Mouse (Mus musculus) hindbrain, embryonic 14.5 days (tissue): Measurements from ENCODE around the gene Scube3. TPM values are rescaled to one million over a fixed set of nuclear protein-coding genes. Genes with fewer than 3 reads are reported as not detected.

ENCODE experiments used
- ATAC-seq: fragments of 200-750 bp; cut with Nextera tagmentation; 2 replicates; pipeline ENCODE4 v1.8.0; 2017; ENCODE audit warnings: moderate number of reproducible peaks, mild to moderate bottlenecking, moderate TSS enrichment, moderate library complexity; ENCODE audit not compliant: low FRiP score
- DNase-seq: peaks from one replicate; pipeline ENCODE4 v3.0.0-alpha.2; 2015; ENCODE audit warnings: low spot score
- H3K27ac ChIP-seq: fragments of 300-500 bp; sonication (generic); 2 replicates; pipeline ENCODE4 v1.5.1; 2014; ENCODE audit warnings: mild to moderate bottlenecking, moderate library complexity
- H3K27me3 ChIP-seq: fragments of 300-500 bp; sonication (generic); 2 replicates; pipeline ENCODE4 v1.6.1; 2014; ENCODE audit warnings: mild to moderate bottlenecking, low read length, mixed read lengths; ENCODE audit not compliant: control insufficient read depth, insufficient read depth
- H3K36me3 ChIP-seq: fragments of 300-500 bp; sonication (generic); replicated peaks from 2 replicates; pipeline ENCODE4 v1.6.1; 2014; ENCODE audit not compliant: control insufficient read depth, insufficient read depth
- H3K4me1 ChIP-seq: fragments of 300-500 bp; sonication (generic); replicated peaks from 2 replicates; pipeline ENCODE4 v1.6.1; 2014; ENCODE audit warnings: antibody characterized with exemption, low read length, mixed read lengths; ENCODE audit not compliant: control insufficient read depth, insufficient read depth
- H3K4me2 ChIP-seq: fragments of 300-500 bp; sonication (generic); replicated peaks from 2 replicates; pipeline ENCODE4 v1.6.1; 2014; ENCODE audit warnings: mild to moderate bottlenecking, moderate library complexity
- H3K4me3 ChIP-seq: fragments of 300-500 bp; sonication (generic); replicated peaks from 2 replicates; pipeline ENCODE4 v1.5.1; 2014; ENCODE audit warnings: mild to moderate bottlenecking, low read length
- H3K9ac ChIP-seq: fragments of 300-500 bp; sonication (generic); 2 replicates; pipeline ENCODE4 v1.6.1; 2014
- H3K9me3 ChIP-seq: fragments of 300-500 bp; sonication (generic); 2 replicates; pipeline ENCODE4 v1.6.1; 2016; ENCODE audit warnings: low read length; ENCODE audit not compliant: control insufficient read depth
- WGBS: fragments of 180-500 bp; shearing (Covaris S2); extraction: QIAGEN DNeasy Blood & Tissue Kit; methylation state at CpG from one replicate; pipeline ENCODE4 v1.1.7; 2014; 5-methylcytosine and 5-hydroxymethylcytosine counted together
- polyA plus RNA-seq: library from polyadenylated mRNA; unstranded; fragments of >200 nt; fragmentation: Nextera tagmentation; extraction: Ambion mirVana; gene quantifications from 2 replicates; pipeline ENCODE4 v1.2.1, GENCODE M21; 2014

The Scube3 gene
- polyA plus RNA-seq, 1 experiment from 2014 or later, result 6.6 TPM

GRCm38 (mm10) chr17:28104416-28104815, 37.5 kb upstream of the Scube3 start:
- no peaks in the 10 kb centered on the region for H3K36me3 ChIP-seq
- peaks cover 17% of the 10 kb centered on the region; the same call in 1 of the 2 replicates for H3K4me1 ChIP-seq
- H3K4me2 ChIP-seq, result no peak overlapping the region
- DNase-seq, result no peak
- no peak overlapping the region for H3K4me3 ChIP-seq
- ATAC-seq, result no peak
- no peak overlapping the region for H3K27ac ChIP-seq
- H3K27me3 ChIP-seq, result no peaks in the 10 kb centered on the region
- no peaks in the 10 kb centered on the region for H3K9me3 ChIP-seq
- H3K9ac ChIP-seq, result no peak overlapping the region
- 91% methylated on average over 6 of the region's 6 CpGs for WGBS

GRCm38 (mm10) chr17:28106352-28106751, 35.6 kb upstream of the Scube3 start:
- Histone ChIP-seq H3K36me3 (no peaks in the 10 kb centered on the region), H3K27ac (no peak overlapping the region), H3K4me1 (peaks cover 13% of the 10 kb centered on the region; the same call in 1 of the 2 replicates), H3K27me3 (no peaks in the 10 kb centered on the region), H3K9ac (no peak overlapping the region), H3K9me3 (no peaks in the 10 kb centered on the region), H3K4me2 (no peak overlapping the region), H3K4me3 (no peak overlapping the region)
- WGBS, result 78% methylated on average over 6 of the region's 6 CpGs
- no peak for ATAC-seq
- no peak for DNase-seq

- 0 out of 2 replicates have a peak, but pooled peaks cover 6% of the 10 kb centered on the region for H3K4me1 ChIP-seq
- H3K9me3 ChIP-seq, result no peaks in the 10 kb centered on the region
- ATAC-seq (no peak), DNase-seq (no peak)
- WGBS, result under 1% methylated on average over 14 of the region's 14 CpGs
- no peak overlapping the region for H3K4me2 ChIP-seq
- H3K4me3 ChIP-seq, result no peak overlapping the region
- H3K36me3 ChIP-seq, result no peaks in the 10 kb centered on the region
- H3K27me3 ChIP-seq, result no peaks in the 10 kb centered on the region
- H3K27ac ChIP-seq, result no peak overlapping the region
- no peak overlapping the region for H3K9ac ChIP-seq
These were observed 34.7 kb upstream of the Scube3 start for GRCm38 (mm10) chr17:28107275-28107674.

- Histone ChIP-seq H3K9me3 (no peaks in the 10 kb centered on the region), H3K36me3 (no peaks in the 10 kb centered on the region), H3K9ac (no peak overlapping the region), H3K4me2 (no peak overlapping the region), H3K27me3 (no peaks in the 10 kb centered on the region), H3K4me1 (0 out of 2 replicates have a peak, but pooled peaks cover under 1% of the 10 kb centered on the region), H3K4me3 (no peak overlapping the region), H3K27ac (no peak overlapping the region)
- WGBS, result 93% methylated on average over 8 of the region's 8 CpGs
- DNase-seq (no peak), ATAC-seq (no peak)
These were observed 29.7 kb upstream of the Scube3 start for GRCm38 (mm10) chr17:28112266-28112665.

GRCm38 (mm10) chr17:28116335-28116734, 25.6 kb upstream of the Scube3 start:
- DNase-seq, result peak; percentile 44
- Histone ChIP-seq H3K27me3 (no peaks in the 10 kb centered on the region), H3K4me3 (no peak overlapping the region), H3K4me2 (no peak overlapping the region), H3K4me1 (no peaks in the 10 kb centered on the region), H3K9me3 (no peaks in the 10 kb centered on the region), H3K9ac (no peak overlapping the region), H3K36me3 (no peaks in the 10 kb centered on the region), H3K27ac (no peak overlapping the region)
- no peak for ATAC-seq
- WGBS, result 28% methylated on average over 9 of the region's 9 CpGs

GRCm38 (mm10) chr17:28117451-28118209, 24.3 kb upstream of the Scube3 start:
- Histone ChIP-seq H3K27ac (no peak overlapping the region), H3K27me3 (no peaks in the 10 kb centered on the region), H3K36me3 (no peaks in the 10 kb centered on the region), H3K9me3 (no peaks in the 10 kb centered on the region), H3K4me1 (no peaks in the 10 kb centered on the region), H3K4me2 (no peak overlapping the region), H3K4me3 (no peak overlapping the region), H3K9ac (no peak overlapping the region)
- ATAC-seq, result no peak
- no peak for DNase-seq
- 52% methylated on average over 19 of the region's 19 CpGs for WGBS

GRCm38 (mm10) chr17:28120460-28120859, 21.5 kb upstream of the Scube3 start:
- 0 out of 2 replicates have a peak, but pooled peaks cover 3% of the 10 kb centered on the region for H3K4me1 ChIP-seq
- no peak overlapping the region for H3K4me2 ChIP-seq
- H3K9ac ChIP-seq, result no peak overlapping the region
- no peaks in the 10 kb centered on the region for H3K9me3 ChIP-seq
- no peak overlapping the region for H3K27ac ChIP-seq
- no peak overlapping the region for H3K4me3 ChIP-seq
- WGBS, result 90% methylated on average over 5 of the region's 5 CpGs
- DNase-seq (no peak), ATAC-seq (no peak)
- H3K27me3 ChIP-seq, result no peaks in the 10 kb centered on the region
- no peaks in the 10 kb centered on the region for H3K36me3 ChIP-seq

- no peaks in the 10 kb centered on the region for H3K36me3 ChIP-seq
- DNase-seq (no peak), ATAC-seq (no peak)
- H3K4me1 ChIP-seq, result 0 out of 2 replicates have a peak, but pooled peaks cover 3% of the 10 kb centered on the region
- H3K4me3 ChIP-seq, result no peak overlapping the region
- WGBS, result 26% methylated on average over 13 of the region's 13 CpGs
- H3K4me2 ChIP-seq, result no peak overlapping the region
- H3K27ac ChIP-seq, result no peak overlapping the region
- H3K9ac ChIP-seq, result 0 out of 2 replicates have a peak overlapping the region, but pooled peaks have one; percentile 25
- H3K27me3 ChIP-seq, result no peaks in the 10 kb centered on the region
- no peaks in the 10 kb centered on the region for H3K9me3 ChIP-seq
These were observed 19.0 kb upstream of the Scube3 start for GRCm38 (mm10) chr17:28122949-28123348.

GRCm38 (mm10) chr17:28123627-28124026, 18.3 kb upstream of the Scube3 start:
- Histone ChIP-seq H3K27me3 (no peaks in the 10 kb centered on the region), H3K9me3 (no peaks in the 10 kb centered on the region), H3K4me1 (0 out of 2 replicates have a peak, but pooled peaks cover 3% of the 10 kb centered on the region), H3K9ac (0 out of 2 replicates have a peak overlapping the region, but pooled peaks have one; percentile 25), H3K4me2 (no peak overlapping the region; the same call in 1 of the 2 replicates), H3K36me3 (no peaks in the 10 kb centered on the region), H3K4me3 (no peak overlapping the region), H3K27ac (no peak overlapping the region)
- 10% methylated on average over 7 of the region's 7 CpGs for WGBS
- peak; percentile 14; the same call in 1 of the 2 replicates for ATAC-seq
- DNase-seq, result no peak
